Mouse (Mus musculus): ENCODE measurements around the gene Bicral.

Bicral gene

GRCm38 (mm10) chr17:46749282-46749681 is 109.0 kb downstream of the Bicral start:
- DNase-seq: no peak
